In genomic region chr5:6103107-6103506, GRCm38 (mm10) we compare ENCODE assay signal across 19 mouse cellular contexts.
DNase-seq lines count a peak whose midpoint lies in the region; ATAC-seq and TF ChIP-seq lines count a peak whose summit lies in the region.
"Had no signal": no experiment of that assay in that cellular context is flagged by ENCODE, and none has a peak within 500 bp of the region (broad histone marks: within the 10 kb centered on the region; RNA-seq: fewer than 3 reads in every experiment).

No protein-coding gene starts in this region.

- H3K9ac ChIP-seq in forebrain, embryonic 15.5 days (replicated peaks) = no peak overlapping the region
- H3K9ac ChIP-seq in forebrain, embryonic 12.5 days = no peak overlapping the region
- H3K9ac ChIP-seq in midbrain, postnatal 0 days (replicated peaks; ENCODE audit: low read length, poor library complexity, severe bottlenecking) = no peak overlapping the region
- no peak overlapping the region for H3K9ac ChIP-seq in midbrain, embryonic 15.5 days
- no peak overlapping the region for H3K9ac ChIP-seq in hindbrain, embryonic 12.5 days
- H3K9ac ChIP-seq: liver, postnatal 0 days had no signal

- intact Hi-C loops in left cerebral cortex, adult 2 months (cut with DNase I) = no loop called here

- WGBS in forebrain, embryonic 15.5 days = 72% methylated on average over 7 of the region's 7 CpGs
- WGBS in forebrain, embryonic 12.5 days = 87% methylated on average over 7 of the region's 7 CpGs
- 63% methylated on average over 7 of the region's 7 CpGs for WGBS in midbrain, postnatal 0 days
- WGBS in midbrain, embryonic 15.5 days = 68% methylated on average over 7 of the region's 7 CpGs
- 61% methylated on average over 7 of the region's 7 CpGs for WGBS in hindbrain, embryonic 12.5 days

- no peaks in the 10 kb centered on the region for H3K9me3 ChIP-seq in forebrain, embryonic 15.5 days
- no peaks in the 10 kb centered on the region for H3K9me3 ChIP-seq in forebrain, embryonic 12.5 days
- H3K9me3 ChIP-seq in midbrain, postnatal 0 days (ENCODE audit: low read length) = no peaks in the 10 kb centered on the region
- H3K9me3 ChIP-seq in midbrain, embryonic 15.5 days = no peaks in the 10 kb centered on the region
- no peaks in the 10 kb centered on the region for H3K9me3 ChIP-seq in hindbrain, embryonic 12.5 days (replicated peaks)
- H3K9me3 ChIP-seq: limb, embryonic 10.5 days had no signal

- no peak overlapping the region for H3K4me3 ChIP-seq in forebrain, embryonic 15.5 days
- H3K4me3 ChIP-seq in forebrain, embryonic 12.5 days (replicated peaks) = no peak overlapping the region
- H3K4me3 ChIP-seq in midbrain, postnatal 0 days (ENCODE audit: low read depth, low read length) = no peak overlapping the region
- H3K4me3 ChIP-seq in midbrain, embryonic 15.5 days = no peak overlapping the region
- no peak overlapping the region for H3K4me3 ChIP-seq in hindbrain, embryonic 12.5 days
- H3K4me3 ChIP-seq in left cerebral cortex, adult 2 months = no peak overlapping the region
- H3K4me3 ChIP-seq: layer of hippocampus, adult 2 months; limb, embryonic 10.5 days had no signal

- H3K36me3 ChIP-seq in forebrain, embryonic 15.5 days = no peaks in the 10 kb centered on the region
- H3K36me3 ChIP-seq in forebrain, embryonic 12.5 days (replicated peaks) = no peaks in the 10 kb centered on the region
- H3K36me3 ChIP-seq in midbrain, postnatal 0 days (ENCODE audit: insufficient read depth, low read length) = no peaks in the 10 kb centered on the region
- no peaks in the 10 kb centered on the region for H3K36me3 ChIP-seq in midbrain, embryonic 15.5 days (replicated peaks)
- no peaks in the 10 kb centered on the region for H3K36me3 ChIP-seq in hindbrain, embryonic 12.5 days
- H3K36me3 ChIP-seq: limb, embryonic 10.5 days had no signal

- no peaks in the 10 kb centered on the region for H3K27me3 ChIP-seq in forebrain, embryonic 15.5 days
- no peaks in the 10 kb centered on the region for H3K27me3 ChIP-seq in forebrain, embryonic 12.5 days
- H3K27me3 ChIP-seq in midbrain, postnatal 0 days (ENCODE audit: insufficient read depth, low read length) = no peaks in the 10 kb centered on the region
- no peaks in the 10 kb centered on the region for H3K27me3 ChIP-seq in midbrain, embryonic 15.5 days (replicated peaks)
- no peaks in the 10 kb centered on the region for H3K27me3 ChIP-seq in hindbrain, embryonic 12.5 days
- H3K27me3 ChIP-seq: CH12.LX had no signal

- peak; percentile 30 for DNase-seq in midbrain, postnatal 0 days (ENCODE audit: low spot score)
- no peak for DNase-seq in left cerebral cortex, adult 2 months (ENCODE audit: extremely low spot score in 1 of 2, low spot score in 2 of 2)
- no peak for DNase-seq in Muller cell, postnatal 12 days (ENCODE audit: inconsistent ontology term)
- DNase-seq: adrenal gland, postnatal 25 days; cerebellum, adult 8-10 months; gastrocnemius, postnatal 14 days; kidney, adult 18-20 months; liver, postnatal 0 days; lung, postnatal 10 days; spleen, adult 18-20 months; thymus, postnatal 36 days had no signal

- no peaks in the 10 kb centered on the region for H3K4me1 ChIP-seq in forebrain, embryonic 15.5 days
- H3K4me1 ChIP-seq in forebrain, embryonic 12.5 days = no peaks in the 10 kb centered on the region
- no peaks in the 10 kb centered on the region for H3K4me1 ChIP-seq in midbrain, postnatal 0 days (ENCODE audit: insufficient read depth, low read length)
- no peaks in the 10 kb centered on the region for H3K4me1 ChIP-seq in midbrain, embryonic 15.5 days
- no peaks in the 10 kb centered on the region for H3K4me1 ChIP-seq in hindbrain, embryonic 12.5 days
- H3K4me1 ChIP-seq: limb, embryonic 10.5 days had no signal

- no peak overlapping the region for H3K27ac ChIP-seq in forebrain, embryonic 15.5 days (replicated peaks)
- H3K27ac ChIP-seq in forebrain, embryonic 12.5 days = no peak overlapping the region
- H3K27ac ChIP-seq in midbrain, postnatal 0 days (ENCODE audit: low read depth, low read length) = no peak overlapping the region
- H3K27ac ChIP-seq in midbrain, embryonic 15.5 days = no peak overlapping the region
- no peak overlapping the region for H3K27ac ChIP-seq in hindbrain, embryonic 12.5 days
- no peak overlapping the region for H3K27ac ChIP-seq in left cerebral cortex, adult 2 months
- H3K27ac ChIP-seq: kidney, postnatal 0 days; layer of hippocampus, adult 2 months; limb, embryonic 10.5 days had no signal

- 0 out of 2 replicates have a peak, but pooled peaks have one; percentile 51 for ATAC-seq in forebrain, embryonic 15.5 days (replicated peaks)
- ATAC-seq in forebrain, embryonic 12.5 days (ENCODE audit: low FRiP score) = no peak
- ATAC-seq in midbrain, postnatal 0 days (ENCODE audit: low FRiP score) = no peak
- no peak for ATAC-seq in midbrain, embryonic 15.5 days (replicated peaks)
- ATAC-seq in hindbrain, embryonic 12.5 days (ENCODE audit: low FRiP score) = peak; percentile 46; the same call in 1 of the 2 replicates
- ATAC-seq: liver, postnatal 0 days had no signal

- no peak overlapping the region for H3K4me2 ChIP-seq in forebrain, embryonic 15.5 days (replicated peaks)
- H3K4me2 ChIP-seq in forebrain, embryonic 12.5 days = no peak overlapping the region
- H3K4me2 ChIP-seq in midbrain, postnatal 0 days (ENCODE audit: low read depth, low read length, poor library complexity, severe bottlenecking) = no peak overlapping the region
- no peak overlapping the region for H3K4me2 ChIP-seq in midbrain, embryonic 15.5 days
- H3K4me2 ChIP-seq in hindbrain, embryonic 12.5 days (replicated peaks) = no peak overlapping the region

- TF ChIP-seq CTCF in midbrain, postnatal 0 days (IDR thresholded peaks at IDR 0.05) = no peak
- no peak for TF ChIP-seq CTCF in left cerebral cortex, adult 2 months (IDR thresholded peaks at IDR 0.05)

Comparison
In these comparisons a context has a peak if more than half of its experiments do, and no peak if none do; other contexts are left out.
1. ATAC-seq: peak in forebrain, embryonic 15.5 days (single experiment) and hindbrain, embryonic 12.5 days (single experiment); none in forebrain, embryonic 12.5 days (single experiment), midbrain, postnatal 0 days (single experiment) and midbrain, embryonic 15.5 days (single experiment).